Mouse (Mus musculus) CH12.LX (cell line): Measurements from ENCODE around the gene Arnt. TPM values are rescaled to one million over a fixed set of nuclear protein-coding genes. Genes with fewer than 3 reads are reported as not detected.
A peak's percentile ranks its signal among the peaks of the same experiment; 100 is the strongest.

Experiments used
- DNase-seq: peaks from one replicate; pipeline ENCODE4 v3.0.0-alpha.2; 2013; ENCODE audit errors: extremely low read depth
- H3K27ac ChIP-seq: 2 replicates; pipeline ENCODE4 v1.5.1; 2012; ENCODE audit warnings: low read depth, mild to moderate bottlenecking, control low read depth, moderate library complexity; ENCODE audit not compliant: insufficient read depth
- H3K27me3 ChIP-seq: replicated peaks from 2 replicates; pipeline ENCODE3; 2012; ENCODE audit warnings: inconsistent platforms
- H3K36me3 ChIP-seq, 2 experiments: replicated peaks in 1 of 2; 2 replicates each; pipeline versions ENCODE3 to v1.6.1; 2012; ENCODE audit warnings: inconsistent platforms in 1 of 2, low read length in 1 of 2, mild to moderate bottlenecking in 1 of 2, mixed read lengths in 1 of 2, moderate library complexity in 1 of 2; ENCODE audit not compliant: control insufficient read depth in 1 of 2, insufficient read depth in 1 of 2
- H3K4me1 ChIP-seq, 2 experiments: 2 replicates each; pipeline ENCODE4 v1.6.1; 2012; ENCODE audit warnings: inconsistent platforms in 1 of 2, moderate library complexity in 1 of 2; ENCODE audit not compliant: insufficient read depth in 2 of 2, control insufficient read depth in 1 of 2
- H3K4me2 ChIP-seq: 2 replicates; pipeline ENCODE4 v1.6.1; 2012; ENCODE audit warnings: low read depth, mild to moderate bottlenecking, control low read depth; ENCODE audit not compliant: poor library complexity, insufficient read depth, severe bottlenecking
- H3K4me3 ChIP-seq, 3 experiments: fragments of 150-350 bp in 1 of 3; sonication (generic) in 1 of 3; replicated peaks in 1 of 3; 2 replicates each; pipeline versions ENCODE3 to v1.5.1; 2011 to 2012; ENCODE audit warnings: low read depth in 2 of 3, low read length in 2 of 3, mild to moderate bottlenecking in 2 of 3, moderate library complexity in 2 of 3, control low read depth in 1 of 3, improper control_type of control experiment in 1 of 3, inconsistent platforms in 1 of 3, mixed read lengths in 1 of 3; ENCODE audit not compliant: poor library complexity in 1 of 3
- H3K79me2 ChIP-seq: replicated peaks from 2 replicates; pipeline ENCODE4 v1.6.1; 2012; ENCODE audit warnings: mild to moderate bottlenecking, moderate library complexity; ENCODE audit not compliant: control insufficient read depth, poor library complexity, insufficient read depth, severe bottlenecking; ENCODE audit errors: extremely low read depth
- H3K9ac ChIP-seq: 2 replicates; pipeline ENCODE4 v1.6.1; 2012; ENCODE audit warnings: low read depth, mild to moderate bottlenecking, control low read depth, moderate library complexity; ENCODE audit not compliant: insufficient read depth
- H3K9me3 ChIP-seq: replicated peaks from 2 replicates; pipeline ENCODE3; 2012; ENCODE audit warnings: low read length, inconsistent platforms, mixed read lengths
- BHLHE40 ChIP-seq: IDR thresholded peaks from 2 replicates; pipeline ENCODE4 v1.6.1; 2011; ENCODE audit warnings: mild to moderate bottlenecking, low read depth, low read length, improper control_type of control experiment
- CHD1 ChIP-seq: IDR thresholded peaks from 2 replicates; pipeline ENCODE4 v1.6.1; 2012; ENCODE audit warnings: low read depth, low read length, improper control_type of control experiment, inconsistent platforms
- CHD2 ChIP-seq: IDR thresholded peaks from 2 replicates; pipeline ENCODE4 v1.6.1; 2011; ENCODE audit warnings: low read length, improper control_type of control experiment
- CTCF ChIP-seq, 2 experiments: IDR thresholded peaks in 1 of 2; conservative IDR thresholded peaks in 1 of 2; 2 replicates each; pipeline ENCODE4 v1.5.1; 2011 to 2012; ENCODE audit warnings: low read depth in 2 of 2, low read length in 2 of 2, improper control_type of control experiment in 1 of 2, inconsistent platforms in 1 of 2, mild to moderate bottlenecking in 1 of 2, moderate library complexity in 1 of 2
- E2F4 ChIP-seq: IDR thresholded peaks from 2 replicates; pipeline ENCODE4 v1.6.1; 2011; ENCODE audit warnings: low read depth, low read length, improper control_type of control experiment; ENCODE audit not compliant: insufficient replicate concordance
- ELF1 ChIP-seq: IDR thresholded peaks from 2 replicates; pipeline ENCODE4 v1.6.1; 2014; ENCODE audit warnings: low read depth, mild to moderate bottlenecking, inconsistent platforms, low read length, improper control_type of control experiment
- EP300 ChIP-seq: IDR thresholded peaks from 2 replicates; pipeline ENCODE4 v1.6.1; 2011; ENCODE audit warnings: low read length, improper control_type of control experiment
- ETS1 ChIP-seq: conservative IDR thresholded peaks from 2 replicates; pipeline ENCODE4 v1.6.1; 2012; ENCODE audit warnings: low read depth, mild to moderate bottlenecking, inconsistent platforms, low read length, improper control_type of control experiment, moderate library complexity
- GABPA ChIP-seq: IDR thresholded peaks from 2 replicates; pipeline ENCODE4 v1.6.1; 2012; ENCODE audit warnings: low read depth, low read length, improper control_type of control experiment, inconsistent platforms; ENCODE audit not compliant: insufficient replicate concordance
- HCFC1 ChIP-seq: IDR thresholded peaks from 2 replicates; pipeline ENCODE4 v1.6.1; 2012; ENCODE audit warnings: low read depth, mild to moderate bottlenecking, inconsistent platforms, low read length, improper control_type of control experiment
- IRF4 ChIP-seq: IDR thresholded peaks from 2 replicates; pipeline ENCODE4 v1.6.1; 2014; ENCODE audit warnings: low read depth, mild to moderate bottlenecking, inconsistent platforms, low read length, improper control_type of control experiment
- JUN ChIP-seq: IDR thresholded peaks from 2 replicates; pipeline ENCODE4 v1.6.1; 2011; ENCODE audit warnings: low read depth, mild to moderate bottlenecking, low read length, improper control_type of control experiment, moderate library complexity; ENCODE audit not compliant: insufficient read depth
- JUND ChIP-seq: conservative IDR thresholded peaks from 2 replicates; pipeline ENCODE4 v1.6.1; 2011; ENCODE audit warnings: low read depth, low read length, improper control_type of control experiment
- KAT2A ChIP-seq: IDR thresholded peaks from 2 replicates; pipeline ENCODE4 v1.6.1; 2012; ENCODE audit warnings: low read length, improper control_type of control experiment, inconsistent platforms; ENCODE audit not compliant: insufficient replicate concordance
- MAFK ChIP-seq: IDR thresholded peaks from 2 replicates; pipeline ENCODE4 v1.6.1; 2011; ENCODE audit warnings: low read length, improper control_type of control experiment; ENCODE audit not compliant: insufficient replicate concordance
- MAX ChIP-seq: IDR thresholded peaks from 2 replicates; pipeline ENCODE4 v1.6.1; 2011; ENCODE audit warnings: low read length, improper control_type of control experiment
- MAZ ChIP-seq: IDR thresholded peaks from 2 replicates; pipeline ENCODE4 v1.6.1; 2012; ENCODE audit warnings: low read depth, mild to moderate bottlenecking, inconsistent platforms, low read length, improper control_type of control experiment, moderate library complexity
- MEF2A ChIP-seq: IDR thresholded peaks from 2 replicates; pipeline ENCODE4 v1.6.1; 2014; ENCODE audit warnings: low read depth, mild to moderate bottlenecking, inconsistent platforms, low read length, improper control_type of control experiment, borderline replicate concordance
- MXI1 ChIP-seq: IDR thresholded peaks from 2 replicates; pipeline ENCODE4 v1.6.1; 2011; ENCODE audit warnings: mild to moderate bottlenecking, low read depth, low read length, improper control_type of control experiment
- MYC ChIP-seq: IDR thresholded peaks from 2 replicates; pipeline ENCODE4 v1.6.1; 2011; ENCODE audit warnings: low read depth, mild to moderate bottlenecking, improper control_type of control experiment, low read length
- NELFE ChIP-seq: IDR thresholded peaks from 2 replicates; pipeline ENCODE4 v1.6.1; 2011; ENCODE audit warnings: low read depth, low read length, improper control_type of control experiment
- NRF1 ChIP-seq: IDR thresholded peaks from 2 replicates; pipeline ENCODE4 v1.6.1; 2014; ENCODE audit warnings: low read depth, mild to moderate bottlenecking, inconsistent platforms, low read length, improper control_type of control experiment, moderate library complexity
- PAX5 ChIP-seq: IDR thresholded peaks from 2 replicates; pipeline ENCODE4 v1.6.1; 2012; ENCODE audit warnings: low read length, inconsistent platforms, mixed read lengths
- POLR2A ChIP-seq: IDR thresholded peaks from 2 replicates; pipeline ENCODE4 v1.6.1; 2011; ENCODE audit warnings: low read depth, mild to moderate bottlenecking, improper control_type of control experiment, low read length
- POLR2AphosphoS2 ChIP-seq: IDR thresholded peaks from 2 replicates; pipeline ENCODE4 v1.6.1; 2011; ENCODE audit warnings: low read depth, low read length, improper control_type of control experiment
- RAD21 ChIP-seq: IDR thresholded peaks from 2 replicates; pipeline ENCODE4 v1.6.1; 2011; ENCODE audit warnings: low read depth, mild to moderate bottlenecking, low read length, improper control_type of control experiment, moderate library complexity
- RCOR1 ChIP-seq: conservative IDR thresholded peaks from 2 replicates; pipeline ENCODE4 v1.6.1; 2012; ENCODE audit warnings: low read depth, mild to moderate bottlenecking, inconsistent platforms, low read length, improper control_type of control experiment
- SIN3A ChIP-seq: IDR thresholded peaks from 2 replicates; pipeline ENCODE4 v1.6.1; 2012; ENCODE audit warnings: low read length, improper control_type of control experiment, inconsistent platforms
- SMC3 ChIP-seq: IDR thresholded peaks from 2 replicates; pipeline ENCODE4 v1.6.1; 2011; ENCODE audit warnings: low read depth, low read length, improper control_type of control experiment
- TBP ChIP-seq: conservative IDR thresholded peaks from 2 replicates; pipeline ENCODE4 v1.6.1; 2011; ENCODE audit warnings: low read depth, low read length, improper control_type of control experiment
- TCF12 ChIP-seq: IDR thresholded peaks from 2 replicates; pipeline ENCODE4 v1.6.1; 2014; ENCODE audit warnings: low read depth, mild to moderate bottlenecking, inconsistent platforms, low read length, improper control_type of control experiment
- UBTF ChIP-seq: IDR thresholded peaks from 2 replicates; pipeline ENCODE4 v1.6.1; 2012; ENCODE audit warnings: low read depth, mild to moderate bottlenecking, inconsistent platforms, low read length, improper control_type of control experiment, moderate library complexity
- USF1 ChIP-seq: IDR thresholded peaks from 2 replicates; pipeline ENCODE4 v1.6.1; 2014; ENCODE audit warnings: low read depth, mild to moderate bottlenecking, inconsistent platforms, low read length, improper control_type of control experiment
- USF2 ChIP-seq: conservative IDR thresholded peaks from 2 replicates; pipeline ENCODE4 v1.6.1; 2011; ENCODE audit warnings: low read depth, low read length, improper control_type of control experiment
- ZC3H11A ChIP-seq: IDR thresholded peaks from 2 replicates; pipeline ENCODE4 v1.6.1; 2012; ENCODE audit warnings: low read depth, mild to moderate bottlenecking, inconsistent platforms, low read length, improper control_type of control experiment
- ZKSCAN1 ChIP-seq: IDR thresholded peaks from 2 replicates; pipeline ENCODE4 v1.6.1; 2012; ENCODE audit warnings: low read depth, inconsistent platforms, low read length, improper control_type of control experiment, borderline replicate concordance
- ZMIZ1 ChIP-seq: IDR thresholded peaks from 2 replicates; pipeline ENCODE4 v1.6.1; 2012; ENCODE audit warnings: low read depth, mild to moderate bottlenecking, inconsistent platforms, low read length, improper control_type of control experiment
- ZNF384 ChIP-seq: IDR thresholded peaks from 2 replicates; pipeline ENCODE4 v1.6.1; 2012; ENCODE audit warnings: low read depth, low read length, improper control_type of control experiment, inconsistent platforms
- dilution Hi-C: fragments of 300-500 bp; cut with MboI; formaldehyde crosslinking; loops from 2 replicates; pipeline ENCODE4 v1.14.3; 2020; ENCODE audit warnings: low sequenced_read_pairs; ENCODE audit not compliant: extremely low pct_unique_long_range_greater_than_20kb, extremely low pct_ligation_motif_present
- in situ Hi-C: fragments of 300-500 bp; cut with MboI; formaldehyde crosslinking; loops from 3 replicates; pipeline ENCODE4 v1.14.3; 2019; ENCODE audit warnings: low sequenced_read_pairs, low pct_ligation_motif_present, low pct_unique_long_range_greater_than_20kb, mixed read lengths
- polyA plus RNA-seq: library from polyadenylated mRNA; unstranded; fragments of >175 nt; gene quantifications from 2 replicates; pipeline ENCODE4 v1.2.1, GENCODE M21; 2012; ENCODE audit warnings: low read depth; ENCODE audit not compliant: insufficient read length
- total RNA-seq, 2 experiments: library from RNA; depleted of rRNA; stranded (reverse); fragments of 300-350 nt in 1 of 2; fragments of >200 nt in 1 of 2; gene quantifications; 2 replicates each; pipeline ENCODE4 v1.2.3; 2012 to 2014

Gene Arnt
- total and polyA plus RNA-seq, 3 experiments, result 12.4 to 27.7 (median 13.2) TPM

DNA sequence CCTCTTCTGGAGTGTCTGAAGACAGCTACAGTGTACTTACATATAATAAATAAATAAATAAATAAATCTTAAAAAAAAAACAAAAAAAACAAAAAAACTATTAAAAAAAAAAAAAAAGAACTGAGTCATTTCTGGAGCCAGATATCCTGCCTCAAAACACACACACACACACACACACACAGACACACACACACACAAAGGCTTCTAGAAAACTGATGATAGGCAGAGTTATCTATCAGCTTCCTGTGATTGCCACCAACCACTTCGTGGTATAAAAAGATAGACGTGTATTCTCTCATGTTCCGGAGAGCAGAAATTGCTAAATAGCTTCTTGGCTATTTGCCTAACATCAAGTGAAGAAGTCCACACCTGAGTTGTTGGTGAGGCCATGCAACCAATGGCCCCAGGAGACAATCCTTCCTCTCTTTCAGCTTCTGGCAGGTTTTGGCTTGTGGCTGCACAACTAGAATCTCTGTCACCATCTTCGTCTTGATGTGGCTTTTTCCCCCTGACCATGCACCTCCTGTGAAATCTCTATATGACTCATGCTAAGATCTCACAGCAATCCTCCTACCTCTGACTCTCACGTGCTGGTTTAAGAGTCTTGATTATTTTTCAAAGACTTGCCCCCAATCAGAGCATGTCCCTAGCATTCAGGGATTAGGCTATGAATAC, 48.6 kb upstream of the Arnt start:
- DNase-seq, result peak; percentile 74
- Histone ChIP-seq H3K4me2 (no peak overlapping the region), H3K27ac (no peak overlapping the region), H3K4me1 (peaks cover 6 to 17% of the 10 kb centered on the region in 2 experiments), H3K79me2 (no peaks in the 10 kb centered on the region), H3K9ac (no peak overlapping the region), H3K27me3 (no peaks in the 10 kb centered on the region), H3K36me3 (no peaks in the 10 kb centered on the region), H3K4me3 (no peak overlapping the region), H3K9me3 (no peaks in the 10 kb centered on the region)
- dilution Hi-C loops (no loop called here), in situ Hi-C loops (no loop called here)
- TF ChIP-seq MYC (peak; percentile 72), SIN3A (no peak), MAFK (peak; percentile 88), KAT2A (no peak), RCOR1 (peak; percentile 87; the same call in 1 of the 2 replicates), JUN (peak; percentile 58), EP300 (peak; percentile 89), HCFC1 (no peak), PAX5 (no peak), SMC3 (no peak), ZC3H11A (no peak), GABPA (no peak), JUND (peak; percentile 91), TBP (no peak), ETS1 (peak; percentile 79), MXI1 (no peak), E2F4 (no peak), TCF12 (peak; percentile 83), USF1 (no peak), ELF1 (no peak), RAD21 (no peak), MEF2A (peak; percentile 79), BHLHE40 (peak; percentile 99), POLR2AphosphoS2 (no peak), MAX (peak; percentile 61; the same call in 1 of the 2 replicates), CTCF (conservative IDR thresholded peaks at IDR 0.05 in 1 of 2, IDR thresholded peaks at IDR 0.05 in 1 of 2; ENCODE audit: low read depth in 2 of 2, low read length in 2 of 2) (no peak), ZNF384 (peak; percentile 77), CHD1 (no peak), MAZ (0 out of 2 replicates have a peak, but pooled peaks have one; percentile 28), ZKSCAN1 (no peak), NRF1 (no peak), USF2 (no peak; the same call in 1 of the 2 replicates), UBTF (no peak), ZMIZ1 (no peak), CHD2 (peak; percentile 40; the same call in 1 of the 2 replicates), NELFE (no peak), POLR2A (no peak), IRF4 (peak; percentile 93)
